Mouse (Mus musculus) ovary, postnatal 10 days (tissue): ENCODE data around the gene Slc45a1.

Experiments
- DNase-seq: peaks from one replicate; pipeline ENCODE4 v3.0.0; 2022; ENCODE audit warnings: low spot score

Slc45a1 gene

GRCm38 (mm10) chr4:150581931-150582723 is 69.8 kb downstream of the Slc45a1 start:
- DNase-seq, result no peak
